Mouse (Mus musculus) gastrocnemius, postnatal 25 days (tissue): ENCODE measurements around the gene Dse. TPM values are rescaled to one million over a fixed set of nuclear protein-coding genes. Genes with fewer than 3 reads are reported as not detected.

Experiments
- DNase-seq: peaks from one replicate; pipeline ENCODE4 v3.0.0; 2022
- total RNA-seq, 2 experiments: library from RNA; stranded (reverse); gene quantifications; 1 replicate in 1 of 2; 2 replicates in 1 of 2; pipeline ENCODE4 v1.2.3; 2021

The Dse gene
- total RNA-seq, 2 experiments from 2014 or later = 5.2 to 5.4 TPM

- DNase-seq = peak; percentile 43
Observed at GRCm38 (mm10) chr10:34200689-34201088, 6.8 kb downstream of the Dse start.

GRCm38 (mm10) chr10:34198574-34198973 is 8.9 kb downstream of the Dse start:
- no peak for DNase-seq

- no peak for DNase-seq
Observed at GRCm38 (mm10) chr10:34198061-34198460, 9.5 kb downstream of the Dse start.

GRCm38 (mm10) chr10:34197269-34197668 is 10.2 kb downstream of the Dse start:
- DNase-seq = no peak

- no peak for DNase-seq
Observed at GRCm38 (mm10) chr10:34194957-34195356, 12.6 kb downstream of the Dse start.

GRCm38 (mm10) chr10:34194503-34194902 is 13.0 kb downstream of the Dse start:
- no peak for DNase-seq

- DNase-seq = no peak
Observed at GRCm38 (mm10) chr10:34186571-34187260, 20.8 kb downstream of the Dse start.

- no peak for DNase-seq
Observed at GRCm38 (mm10) chr10:34185556-34185955, 22.0 kb downstream of the Dse start.

GRCm38 (mm10) chr10:34184956-34185355 is 22.6 kb downstream of the Dse start:
- no peak for DNase-seq

- no peak for DNase-seq
Observed at GRCm38 (mm10) chr10:34183731-34184130, 23.8 kb downstream of the Dse start.

GRCm38 (mm10) chr10:34175870-34176606 is 31.5 kb downstream of the Dse start:
- no peak for DNase-seq

- DNase-seq = no peak
Observed at GRCm38 (mm10) chr10:34172663-34173282, 34.7 kb downstream of the Dse start.

GRCm38 (mm10) chr10:34171660-34172059 is 35.9 kb downstream of the Dse start:
- peak; percentile 24 for DNase-seq

GRCm38 (mm10) chr10:34171191-34171590 is 36.3 kb downstream of the Dse start:
- DNase-seq = no peak

- DNase-seq = no peak
Observed at GRCm38 (mm10) chr10:34166971-34167370, 40.5 kb downstream of the Dse start.

- DNase-seq = no peak
Observed at GRCm38 (mm10) chr10:34155796-34156554, 51.5 kb downstream of the Dse start.

GRCm38 (mm10) chr10:34151827-34152226 is 55.7 kb downstream of the Dse start:
- no peak for DNase-seq

GRCm38 (mm10) chr10:34150454-34150853 is 57.1 kb downstream of the Dse start:
- no peak for DNase-seq

- no peak for DNase-seq
Observed at GRCm38 (mm10) chr10:34149772-34150171, 57.7 kb downstream of the Dse start.

GRCm38 (mm10) chr10:34141693-34142092 is 65.8 kb downstream of the Dse start:
- DNase-seq = no peak

- DNase-seq = no peak
Observed at GRCm38 (mm10) chr10:34139768-34140167, 67.7 kb downstream of the Dse start.

GRCm38 (mm10) chr10:34138027-34138426 is 69.5 kb downstream of the Dse start:
- no peak for DNase-seq

GRCm38 (mm10) chr10:34136432-34136831 is 71.1 kb downstream of the Dse start:
- no peak for DNase-seq
